Mouse (Mus musculus) forebrain, embryonic 10.5 days (tissue): Measurements from ENCODE around the gene Lrp2bp. TPM values are rescaled to one million over a fixed set of nuclear protein-coding genes. Genes with fewer than 3 reads are reported as not detected.

Source experiments
- DNase-seq: peaks from one replicate; pipeline ENCODE4 v3.0.0-alpha.2; 2017; ENCODE audit warnings: low spot score; ENCODE audit errors: extremely low spot score
- H3K27ac ChIP-seq: fragments of 300-500 bp; sonication (generic); 2 replicates; pipeline ENCODE4 v1.5.1; 2016; ENCODE audit warnings: mild to moderate bottlenecking
- H3K27me3 ChIP-seq: fragments of 300-500 bp; sonication (generic); 2 replicates; pipeline ENCODE4 v1.6.1; 2016; ENCODE audit warnings: mild to moderate bottlenecking; ENCODE audit not compliant: poor library complexity, severe bottlenecking
- H3K36me3 ChIP-seq: fragments of 300-500 bp; sonication (generic); replicated peaks from 2 replicates; pipeline ENCODE4 v1.6.1; 2016; ENCODE audit warnings: mild to moderate bottlenecking, moderate library complexity
- H3K4me1 ChIP-seq: fragments of 300-500 bp; sonication (generic); 2 replicates; pipeline ENCODE4 v1.6.1; 2016
- H3K4me3 ChIP-seq: fragments of 300-500 bp; sonication (generic); 2 replicates; pipeline ENCODE4 v1.5.1; 2016; ENCODE audit warnings: mild to moderate bottlenecking, moderate library complexity
- H3K9me3 ChIP-seq: fragments of 300-500 bp; sonication (generic); 2 replicates; pipeline ENCODE4 v1.6.1; 2016; ENCODE audit warnings: mild to moderate bottlenecking, moderate library complexity
- WGBS: fragments of 180-500 bp; shearing (Covaris S2); methylation state at CpG from one replicate; pipeline ENCODE4 v1.1.7; 2016; 5-methylcytosine and 5-hydroxymethylcytosine counted together
- polyA plus RNA-seq: library from polyadenylated mRNA; unstranded; fragments of >200 nt; fragmentation: Nextera tagmentation; extraction: Ambion mirVana; gene quantifications from 2 replicates; pipeline ENCODE4 v1.2.1, GENCODE M21; 2016

Gene Lrp2bp
- polyA plus RNA-seq, result 0.17 and 0.42 TPM in 2 replicates

GRCm38 (mm10) chr8:45999138-45999783 is at the start of gene Lrp2bp:
Lrp2bp (plus strand) TSS chr8:45999303.
- DNase-seq, result peak; percentile 24
- H3K27me3 ChIP-seq, result no peaks in the 10 kb centered on the region
- H3K9me3 ChIP-seq, result no peaks in the 10 kb centered on the region
- peak within 1 kb of the TSS; percentile 98 for H3K27ac ChIP-seq
- H3K4me1 ChIP-seq, result peaks cover 26% of the 10 kb centered on the region
- peak within 1 kb of the TSS; percentile 63 for H3K4me3 ChIP-seq
- WGBS, result 5% methylated on average over 22 of the region's 22 CpGs
- H3K36me3 ChIP-seq, result peaks cover 33% of the 10 kb centered on the region

GRCm38 (mm10) chr8:45950622-45951021 is 48.5 kb upstream of the Lrp2bp start:
- 42% methylated on average over 2 of the region's 2 CpGs for WGBS
- Histone ChIP-seq H3K9me3 (no peaks in the 10 kb centered on the region), H3K4me1 (peaks cover 6% of the 10 kb centered on the region; the same call in 1 of the 2 replicates), H3K27ac (no peak overlapping the region), H3K4me3 (no peak overlapping the region), H3K27me3 (no peaks in the 10 kb centered on the region), H3K36me3 (no peaks in the 10 kb centered on the region)
- DNase-seq, result no peak

- Histone ChIP-seq H3K4me1 (peaks cover 12% of the 10 kb centered on the region), H3K27ac (no peak overlapping the region), H3K9me3 (peaks cover 6% of the 10 kb centered on the region), H3K27me3 (no peaks in the 10 kb centered on the region), H3K36me3 (peaks cover 12% of the 10 kb centered on the region), H3K4me3 (no peak overlapping the region)
- no peak for DNase-seq
- 94% methylated on average over 12 of the region's 12 CpGs for WGBS
Observed at GRCm38 (mm10) chr8:45970894-45971293, 28.2 kb upstream of the Lrp2bp start.

- WGBS, result 72% methylated on average over 8 of the region's 8 CpGs
- H3K36me3 ChIP-seq, result peaks cover 23% of the 10 kb centered on the region
Observed at GRCm38 (mm10) chr8:45973988-45974505, 25.1 kb upstream of the Lrp2bp start.

GRCm38 (mm10) chr8:45975126-45975836 is 23.8 kb upstream of the Lrp2bp start, which contains the start of the genes 1700029J07Rik and Ufsp2:
1700029J07Rik (minus strand) TSS chr8:45975252.
Ufsp2 (plus strand) TSS chr8:45975528.
- Histone ChIP-seq H3K27ac (peak within 1 kb of the TSS; percentile 91), H3K4me1 (peaks cover 18% of the 10 kb centered on the region), H3K36me3 (peaks cover 29% of the 10 kb centered on the region), H3K4me3 (peak within 1 kb of the TSS; percentile 66), H3K9me3 (peaks cover 12% of the 10 kb centered on the region), H3K27me3 (no peaks in the 10 kb centered on the region)
- 1% methylated on average over 57 of the region's 57 CpGs for WGBS
- peak; percentile 99 for DNase-seq

More at GRCm38 (mm10) chr8:45973988-45974505, 25.1 kb upstream of the Lrp2bp start:
- H3K9me3 ChIP-seq, result peaks cover 12% of the 10 kb centered on the region
- H3K27ac ChIP-seq, result peak overlapping the region; percentile 91
- no peaks in the 10 kb centered on the region for H3K27me3 ChIP-seq
- H3K4me3 ChIP-seq, result peak overlapping the region; percentile 66
- H3K4me1 ChIP-seq, result peaks cover 18% of the 10 kb centered on the region
- peak; percentile 24 for DNase-seq

GRCm38 (mm10) chr8:45975837-45976468 is 23.1 kb upstream of the Lrp2bp start:
- H3K9me3 ChIP-seq, result peaks cover 8% of the 10 kb centered on the region
- WGBS, result 73% methylated on average over 11 of the region's 11 CpGs
- peak overlapping the region; percentile 91 for H3K27ac ChIP-seq

GRCm38 (mm10) chr8:45986665-45987064 is 12.4 kb upstream of the Lrp2bp start:
- Histone ChIP-seq H3K9me3 (no peaks in the 10 kb centered on the region), H3K4me1 (no peaks in the 10 kb centered on the region), H3K4me3 (no peak overlapping the region), H3K27ac (no peak overlapping the region), H3K36me3 (peaks cover 60% of the 10 kb centered on the region), H3K27me3 (no peaks in the 10 kb centered on the region)
- DNase-seq, result no peak
- 92% methylated on average over 3 of the region's 3 CpGs for WGBS

More at GRCm38 (mm10) chr8:45975837-45976468, 23.1 kb upstream of the Lrp2bp start:
- Histone ChIP-seq H3K36me3 (peaks cover 31% of the 10 kb centered on the region), H3K27me3 (no peaks in the 10 kb centered on the region), H3K4me1 (peaks cover 18% of the 10 kb centered on the region), H3K4me3 (peak overlapping the region; percentile 66)
- DNase-seq, result no peak

GRCm38 (mm10) chr8:45988189-45988588 is 10.9 kb upstream of the Lrp2bp start:
- Histone ChIP-seq H3K9me3 (no peaks in the 10 kb centered on the region), H3K4me3 (no peak overlapping the region), H3K27ac (no peak overlapping the region), H3K36me3 (peaks cover 54% of the 10 kb centered on the region), H3K27me3 (no peaks in the 10 kb centered on the region), H3K4me1 (no peaks in the 10 kb centered on the region)
- WGBS, result 73% methylated on average over 2 of the region's 2 CpGs
- no peak for DNase-seq

- H3K9me3 ChIP-seq, result no peaks in the 10 kb centered on the region
- no peaks in the 10 kb centered on the region for H3K4me1 ChIP-seq
Observed at GRCm38 (mm10) chr8:45990631-45991310, 8.3 kb upstream of the Lrp2bp start.

GRCm38 (mm10) chr8:45994111-45994510 is 5.0 kb upstream of the Lrp2bp start:
- H3K27ac ChIP-seq, result no peak overlapping the region
- H3K27me3 ChIP-seq, result no peaks in the 10 kb centered on the region
- no peak for DNase-seq
- H3K4me3 ChIP-seq, result no peak overlapping the region
- H3K9me3 ChIP-seq, result no peaks in the 10 kb centered on the region
- 87% methylated on average over 2 of the region's 2 CpGs for WGBS
- H3K4me1 ChIP-seq, result peaks cover 10% of the 10 kb centered on the region
- peaks cover 57% of the 10 kb centered on the region for H3K36me3 ChIP-seq

More at GRCm38 (mm10) chr8:45990631-45991310, 8.3 kb upstream of the Lrp2bp start:
- no peak overlapping the region for H3K27ac ChIP-seq
- H3K27me3 ChIP-seq, result no peaks in the 10 kb centered on the region
- no peak for DNase-seq
- 95% methylated on average over 4 of the region's 4 CpGs for WGBS
- peaks cover 54% of the 10 kb centered on the region for H3K36me3 ChIP-seq
- H3K4me3 ChIP-seq, result no peak overlapping the region

- Histone ChIP-seq H3K9me3 (no peaks in the 10 kb centered on the region), H3K36me3 (peaks cover 53% of the 10 kb centered on the region), H3K4me1 (peaks cover 25% of the 10 kb centered on the region), H3K27me3 (no peaks in the 10 kb centered on the region), H3K4me3 (no peak overlapping the region), H3K27ac (no peak overlapping the region)
- 93% methylated on average over 3 of the region's 3 CpGs for WGBS
- DNase-seq, result no peak
Observed at GRCm38 (mm10) chr8:45995576-45995975, 3.5 kb upstream of the Lrp2bp start.

GRCm38 (mm10) chr8:45998228-45998627 is 875 bp upstream of the Lrp2bp start:
- H3K27ac ChIP-seq, result no peak overlapping the region
- H3K4me1 ChIP-seq, result peaks cover 26% of the 10 kb centered on the region
- DNase-seq, result no peak
- H3K4me3 ChIP-seq, result no peak overlapping the region
- H3K9me3 ChIP-seq, result no peaks in the 10 kb centered on the region
- H3K27me3 ChIP-seq, result no peaks in the 10 kb centered on the region
- peaks cover 43% of the 10 kb centered on the region for H3K36me3 ChIP-seq
- 91% methylated on average over 2 of the region's 2 CpGs for WGBS
